Mouse (Mus musculus): ENCODE results near the gene Foxl1. TPM values are rescaled to one million over a fixed set of nuclear protein-coding genes. Genes with fewer than 3 reads are reported as not detected.

Foxl1 gene
- polyA plus RNA-seq, 1 experiment from 2014 or later: 6.5 TPM

DNA sequence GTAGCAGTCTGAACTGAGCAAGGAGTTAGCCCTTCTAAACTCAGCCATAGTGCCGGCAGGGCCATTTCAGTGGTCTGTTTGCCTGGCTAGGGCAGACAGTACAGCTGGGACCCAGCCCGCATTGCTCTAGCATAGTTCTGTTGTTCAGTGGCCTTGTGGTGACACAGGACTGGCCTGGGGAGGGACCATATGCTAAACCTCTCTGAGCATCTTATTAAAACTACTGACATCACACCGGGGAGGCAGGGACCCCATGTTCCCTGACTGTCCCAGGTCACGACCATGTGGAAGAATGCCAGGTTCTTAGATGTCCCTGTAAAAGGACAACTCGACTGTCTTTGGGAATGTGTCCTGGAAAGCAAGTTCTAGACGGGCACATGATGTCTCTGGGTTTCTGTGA is 35.6 kb upstream of the Foxl1 start:
- Histone ChIP-seq H3K9me3 (ENCODE audit: low read length) (no peaks in the 10 kb centered on the region), H3K4me3 (ENCODE audit: low read length) (no peak overlapping the region), H3K36me3 (ENCODE audit: insufficient read depth, low read length) (peaks cover 2% of the 10 kb centered on the region), H3K27ac (ENCODE audit: low read length) (no peak overlapping the region), H3K4me2 (replicated peaks; ENCODE audit: low read depth, low read length) (no peak overlapping the region), H3K4me1 (ENCODE audit: insufficient read depth, low read length) (0 out of 2 replicates have a peak, but pooled peaks cover 5% of the 10 kb centered on the region), H3K27me3 (ENCODE audit: insufficient read depth, low read length) (peaks cover 76% of the 10 kb centered on the region), H3K9ac (replicated peaks; ENCODE audit: low read length) (no peak overlapping the region)
- ATAC-seq (ENCODE audit: low FRiP score, low TSS enrichment): 0 out of 2 replicates have a peak, but pooled peaks have one; percentile 4
- 25% methylated on average over 6 of the region's 6 CpGs for WGBS

DNA sequence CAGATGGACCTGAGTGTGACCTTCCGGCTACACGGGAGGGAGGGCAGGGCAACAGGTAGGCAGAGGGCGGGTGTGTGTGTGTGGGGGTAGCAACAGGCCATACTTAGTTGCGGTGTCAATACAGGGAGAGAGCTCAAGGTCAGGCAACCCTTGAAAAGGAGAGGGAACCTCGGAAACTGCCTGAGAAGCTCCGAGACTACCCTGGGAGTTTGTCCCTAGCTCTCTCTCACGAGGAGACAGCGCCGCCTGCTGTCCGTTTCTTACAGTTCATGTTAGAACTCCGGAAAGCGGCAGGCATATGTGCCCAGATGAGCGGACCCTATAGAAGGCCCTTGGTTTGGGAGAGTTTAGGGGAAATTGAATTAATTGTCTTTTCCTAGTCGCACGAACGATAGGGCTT is 35.1 kb upstream of the Foxl1 start:
- peak; percentile 36 for ATAC-seq (ENCODE audit: low FRiP score, low TSS enrichment)
- H3K9ac ChIP-seq (replicated peaks; ENCODE audit: low read length): no peak overlapping the region
- WGBS: 3% methylated on average over 16 of the region's 16 CpGs
- no peaks in the 10 kb centered on the region for H3K9me3 ChIP-seq (ENCODE audit: low read length)
- H3K27ac ChIP-seq (ENCODE audit: low read length): no peak overlapping the region
- peaks cover 72% of the 10 kb centered on the region for H3K27me3 ChIP-seq (ENCODE audit: insufficient read depth, low read length)
- peaks cover 6% of the 10 kb centered on the region for H3K36me3 ChIP-seq (ENCODE audit: insufficient read depth, low read length)
- 0 out of 2 replicates have a peak, but pooled peaks cover 5% of the 10 kb centered on the region for H3K4me1 ChIP-seq (ENCODE audit: insufficient read depth, low read length)
- H3K4me2 ChIP-seq (replicated peaks; ENCODE audit: low read depth, low read length): no peak overlapping the region
- H3K4me3 ChIP-seq (ENCODE audit: low read length): no peak overlapping the region

DNA sequence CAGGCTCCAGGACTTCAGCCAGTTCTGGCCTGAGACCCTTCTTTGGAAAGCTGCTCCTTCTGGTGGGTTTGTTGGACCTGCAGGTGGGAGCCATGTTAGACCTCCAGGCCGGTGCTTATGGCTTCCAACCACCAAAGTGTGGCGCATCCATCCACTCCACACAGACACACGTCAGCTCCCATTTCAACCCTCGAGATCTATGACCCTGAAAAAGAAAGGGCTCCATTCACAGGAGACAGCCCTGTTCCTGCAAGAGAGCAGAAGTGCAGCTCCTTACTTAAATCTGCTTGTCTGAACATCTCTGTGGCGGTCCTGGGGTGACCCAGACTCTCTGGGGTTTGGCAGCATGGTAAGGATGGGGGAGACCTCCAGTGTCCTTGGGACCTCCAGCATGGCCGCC is 34.2 kb upstream of the Foxl1 start:
- no peak for ATAC-seq (ENCODE audit: low FRiP score, low TSS enrichment)
- Histone ChIP-seq H3K4me2 (replicated peaks; ENCODE audit: low read depth, low read length) (no peak overlapping the region), H3K4me3 (ENCODE audit: low read length) (no peak overlapping the region), H3K9me3 (ENCODE audit: low read length) (no peaks in the 10 kb centered on the region), H3K4me1 (ENCODE audit: insufficient read depth, low read length) (0 out of 2 replicates have a peak, but pooled peaks cover 5% of the 10 kb centered on the region), H3K9ac (replicated peaks; ENCODE audit: low read length) (no peak overlapping the region), H3K27me3 (ENCODE audit: insufficient read depth, low read length) (peaks cover 63% of the 10 kb centered on the region), H3K27ac (ENCODE audit: low read length) (no peak overlapping the region), H3K36me3 (ENCODE audit: insufficient read depth, low read length) (peaks cover 13% of the 10 kb centered on the region)
- 51% methylated on average over 6 of the region's 6 CpGs for WGBS

DNA sequence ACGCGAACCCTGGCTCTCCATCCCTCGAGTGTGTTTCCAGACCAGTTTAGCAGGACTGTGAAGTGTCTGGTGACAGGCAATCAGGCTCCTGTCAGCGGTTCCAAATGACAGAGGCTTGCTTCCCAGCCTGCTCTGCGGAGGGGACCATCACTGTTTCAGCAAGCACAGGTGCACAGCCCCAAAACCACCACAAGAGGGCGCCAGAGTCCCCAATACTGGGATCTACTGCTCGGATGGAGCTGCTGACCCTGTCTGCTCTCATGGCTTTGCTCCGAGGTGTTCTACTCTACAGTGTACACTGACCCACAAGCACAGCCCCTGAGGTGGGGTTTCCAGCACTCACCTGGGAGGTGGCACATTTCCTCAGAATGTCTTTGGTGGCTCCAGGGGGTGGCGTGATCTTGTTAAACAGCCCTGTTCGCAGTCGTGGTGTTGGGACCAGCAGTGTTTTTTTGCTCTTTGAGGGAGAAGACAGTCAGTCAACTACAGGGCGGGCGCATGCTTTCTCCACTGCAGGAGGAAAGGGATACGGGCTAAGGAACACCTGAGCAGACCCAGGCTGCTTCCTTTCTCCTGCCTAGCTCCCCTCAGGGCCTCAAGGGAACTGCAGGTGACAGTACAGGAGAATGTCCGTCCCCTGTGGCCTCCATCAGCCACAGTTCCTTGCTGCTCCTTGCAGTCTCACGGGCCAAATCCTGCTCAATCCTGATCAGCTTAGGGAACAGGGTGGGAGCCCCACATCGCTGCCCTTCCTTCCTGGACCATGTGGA is 23.5 kb upstream of the Foxl1 start:
- Histone ChIP-seq H3K9me3 (ENCODE audit: low read length) (no peaks in the 10 kb centered on the region), H3K27ac (ENCODE audit: low read length) (no peak overlapping the region), H3K36me3 (ENCODE audit: insufficient read depth, low read length) (peaks cover 35% of the 10 kb centered on the region), H3K4me2 (replicated peaks; ENCODE audit: low read depth, low read length) (no peak overlapping the region), H3K27me3 (ENCODE audit: insufficient read depth, low read length) (no peaks in the 10 kb centered on the region), H3K9ac (replicated peaks; ENCODE audit: low read length) (no peak overlapping the region), H3K4me1 (ENCODE audit: insufficient read depth, low read length) (peaks cover 11% of the 10 kb centered on the region), H3K4me3 (ENCODE audit: low read length) (no peak overlapping the region)
- WGBS: 44% methylated on average over 17 of the region's 17 CpGs
- peak; percentile 36; the same call in 1 of the 2 replicates for ATAC-seq (ENCODE audit: low FRiP score, low TSS enrichment)

DNA sequence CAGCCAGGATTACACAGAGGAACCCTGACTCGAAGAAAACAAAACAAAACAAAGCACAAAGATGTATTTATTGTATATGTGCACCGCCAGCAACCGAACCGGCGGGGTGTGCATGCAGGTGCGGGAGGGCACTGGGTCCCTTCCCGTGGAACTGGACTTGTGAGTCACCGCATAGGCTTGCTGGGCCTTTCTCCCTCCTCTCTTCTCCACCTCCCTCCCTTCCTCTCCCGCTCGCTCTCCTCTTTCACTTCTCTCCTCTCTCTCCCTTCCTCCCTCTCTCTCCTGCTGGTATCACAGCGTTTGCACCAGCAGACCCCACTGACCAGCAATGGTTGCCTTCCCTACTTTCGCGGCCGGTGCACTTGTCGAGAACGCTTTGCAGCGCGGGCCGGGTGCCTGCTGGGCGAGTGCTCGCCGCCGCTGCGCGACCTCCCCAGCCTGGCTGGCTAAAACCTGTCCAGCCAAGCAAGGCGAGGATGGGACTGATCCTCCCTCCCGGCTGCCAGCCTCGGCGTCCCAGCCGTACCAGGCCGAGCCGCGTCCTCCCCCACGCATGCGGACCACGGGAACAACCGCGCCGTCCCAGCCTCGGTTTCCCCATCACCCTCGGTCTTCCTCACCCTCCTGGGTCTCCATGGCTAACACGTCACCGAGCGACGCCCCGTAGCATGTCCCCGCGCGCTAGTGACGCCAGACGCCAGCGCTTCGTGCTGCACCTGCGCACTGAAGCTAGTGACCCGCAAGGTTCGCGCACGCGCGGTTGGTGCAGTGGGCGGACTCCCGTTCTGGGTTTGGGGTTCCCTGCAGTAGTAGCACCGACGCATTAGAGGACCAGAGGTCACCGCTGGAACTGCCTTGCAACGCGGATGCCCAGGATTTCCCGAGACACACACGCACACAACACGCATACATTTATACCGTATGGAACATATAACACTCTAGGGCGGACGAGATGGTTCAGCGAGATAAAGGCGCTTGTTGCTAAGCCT is 19.8 kb upstream of the Foxl1 start, which contains the start of gene Mthfsd:
Gene Mthfsd, minus strand, starts transcription at position 725 of the 989 bp plus-strand sequence.
- Histone ChIP-seq H3K36me3 (ENCODE audit: insufficient read depth, low read length) (peaks cover 5% of the 10 kb centered on the region), H3K4me1 (ENCODE audit: insufficient read depth, low read length) (peaks cover 13% of the 10 kb centered on the region), H3K4me2 (replicated peaks; ENCODE audit: low read depth, low read length) (peak within 1 kb of the TSS; percentile 78), H3K9me3 (ENCODE audit: low read length) (no peaks in the 10 kb centered on the region), H3K27ac (ENCODE audit: low read length) (peak within 1 kb of the TSS; percentile 76), H3K27me3 (ENCODE audit: insufficient read depth, low read length) (peaks cover 7% of the 10 kb centered on the region), H3K9ac (replicated peaks; ENCODE audit: low read length) (peak within 1 kb of the TSS; percentile 94), H3K4me3 (ENCODE audit: low read length) (peak within 1 kb of the TSS; percentile 92)
- ATAC-seq (ENCODE audit: low FRiP score, low TSS enrichment): peak; percentile 91
- 1% methylated on average over 75 of the region's 75 CpGs for WGBS

DNA sequence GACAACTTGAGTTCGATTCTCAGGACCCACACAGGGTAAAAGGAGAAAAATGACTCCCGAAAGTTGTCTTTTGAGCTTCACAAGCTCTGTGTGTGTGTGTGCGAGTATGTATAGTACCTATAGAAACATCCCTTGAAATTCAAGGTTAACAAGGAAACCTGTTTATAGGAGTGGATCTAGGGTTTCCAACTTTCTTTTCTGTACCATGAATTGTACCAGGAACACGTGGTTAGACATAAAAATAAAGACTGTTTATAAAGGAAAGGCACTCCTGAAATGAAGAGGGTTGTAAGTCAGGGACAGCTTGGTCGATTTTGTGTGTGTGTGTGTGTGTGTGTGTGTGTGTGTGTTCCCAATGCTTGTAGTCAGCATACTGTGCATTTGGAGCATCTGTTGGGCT is 19.1 kb upstream of the Foxl1 start:
- H3K27me3 ChIP-seq (ENCODE audit: insufficient read depth, low read length): peaks cover 7% of the 10 kb centered on the region
- H3K4me3 ChIP-seq (ENCODE audit: low read length): peak overlapping the region; percentile 92
- peak overlapping the region; percentile 78 for H3K4me2 ChIP-seq (replicated peaks; ENCODE audit: low read depth, low read length)
- no peak for ATAC-seq (ENCODE audit: low FRiP score, low TSS enrichment)
- H3K9me3 ChIP-seq (ENCODE audit: low read length): no peaks in the 10 kb centered on the region
- H3K36me3 ChIP-seq (ENCODE audit: insufficient read depth, low read length): no peaks in the 10 kb centered on the region; the same call in none of the 2 replicates
- H3K9ac ChIP-seq (replicated peaks; ENCODE audit: low read length): peak overlapping the region; percentile 94
- H3K27ac ChIP-seq (ENCODE audit: low read length): no peak overlapping the region
- H3K4me1 ChIP-seq (ENCODE audit: insufficient read depth, low read length): peaks cover 17% of the 10 kb centered on the region
- WGBS: 9% methylated on average over 5 of the region's 5 CpGs

DNA sequence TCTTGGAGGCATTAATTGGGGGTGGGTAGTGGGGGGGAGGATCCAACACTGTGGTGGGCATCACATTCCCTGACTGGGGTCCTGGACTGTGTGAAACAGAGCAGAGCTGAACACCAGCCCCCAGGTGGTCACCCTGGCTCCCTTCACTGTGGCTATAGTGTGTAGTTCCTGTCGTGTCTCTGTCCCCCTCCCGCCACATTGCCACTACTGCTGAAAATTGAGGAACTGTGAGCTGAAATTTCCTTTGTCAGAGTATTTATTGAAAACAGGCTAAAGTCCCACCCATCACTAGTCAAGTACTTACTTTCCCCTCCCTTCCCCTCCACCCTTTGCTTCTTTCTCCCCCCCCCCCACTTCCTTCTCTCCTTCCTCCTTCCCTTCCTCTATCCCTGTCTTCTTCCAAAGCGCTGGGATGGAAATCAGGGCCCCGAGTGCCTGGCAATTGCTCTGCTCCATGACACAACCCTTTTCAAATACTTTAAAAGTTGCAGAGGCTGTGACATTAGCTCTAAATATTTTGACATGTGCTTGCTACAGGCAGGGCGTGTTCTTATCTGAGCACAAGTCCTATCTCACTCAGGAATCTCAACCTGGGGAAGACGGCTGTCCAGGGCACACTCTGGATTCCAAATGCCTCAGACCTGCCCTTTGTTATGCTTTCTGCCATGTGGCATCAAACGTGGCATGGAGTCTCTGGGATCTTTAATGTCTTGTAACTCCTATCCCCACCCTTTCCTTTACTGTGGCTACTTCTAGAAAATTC is 16.4 kb upstream of the Foxl1 start:
- peaks cover 26% of the 10 kb centered on the region for H3K4me1 ChIP-seq (ENCODE audit: insufficient read depth, low read length)
- no peak overlapping the region for H3K9ac ChIP-seq (replicated peaks; ENCODE audit: low read length)
- H3K9me3 ChIP-seq (ENCODE audit: low read length): no peaks in the 10 kb centered on the region
- no peak for ATAC-seq (ENCODE audit: low FRiP score, low TSS enrichment)
- no peaks in the 10 kb centered on the region for H3K36me3 ChIP-seq (ENCODE audit: insufficient read depth, low read length)
- H3K4me3 ChIP-seq (ENCODE audit: low read length): no peak overlapping the region
- no peak overlapping the region for H3K4me2 ChIP-seq (replicated peaks; ENCODE audit: low read depth, low read length)
- H3K27me3 ChIP-seq (ENCODE audit: insufficient read depth, low read length): peaks cover 10% of the 10 kb centered on the region
- H3K27ac ChIP-seq (ENCODE audit: low read length): no peak overlapping the region
- WGBS: 49% methylated on average over 7 of the region's 7 CpGs

DNA sequence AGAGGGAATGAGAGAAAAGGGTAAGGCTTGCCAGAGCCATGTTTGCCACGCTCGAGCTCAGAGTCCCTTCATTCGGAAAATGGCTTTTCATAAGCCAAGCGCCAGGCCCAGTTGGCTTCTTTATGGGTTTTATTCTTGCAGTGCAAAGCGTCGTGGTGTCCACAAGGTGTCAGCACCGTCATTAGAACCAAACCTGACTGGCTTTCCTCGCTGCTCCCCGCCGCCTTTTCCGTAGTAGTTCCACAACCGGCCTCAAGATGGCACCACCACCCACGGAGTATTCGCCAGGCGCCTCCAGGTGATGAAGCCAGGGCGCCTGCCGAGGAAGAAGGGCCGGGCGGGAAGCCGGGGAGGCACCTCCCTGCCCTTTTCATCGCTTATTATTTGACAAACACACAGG is 14.5 kb upstream of the Foxl1 start:
- WGBS: 2% methylated on average over 21 of the region's 21 CpGs
- Histone ChIP-seq H3K27ac (ENCODE audit: low read length) (no peak overlapping the region), H3K27me3 (ENCODE audit: insufficient read depth, low read length) (peaks cover 10% of the 10 kb centered on the region), H3K9ac (replicated peaks; ENCODE audit: low read length) (peak overlapping the region; percentile 1; the same call in 1 of the 2 replicates), H3K4me3 (ENCODE audit: low read length) (peak overlapping the region; percentile 1; the same call in 1 of the 2 replicates), H3K4me2 (replicated peaks; ENCODE audit: low read depth, low read length) (peak overlapping the region; percentile 69), H3K36me3 (ENCODE audit: insufficient read depth, low read length) (no peaks in the 10 kb centered on the region), H3K9me3 (ENCODE audit: low read length) (no peaks in the 10 kb centered on the region), H3K4me1 (ENCODE audit: insufficient read depth, low read length) (peaks cover 18% of the 10 kb centered on the region; the same call in 1 of the 2 replicates)
- peak; percentile 26; the same call in 1 of the 2 replicates for ATAC-seq (ENCODE audit: low FRiP score, low TSS enrichment)

DNA sequence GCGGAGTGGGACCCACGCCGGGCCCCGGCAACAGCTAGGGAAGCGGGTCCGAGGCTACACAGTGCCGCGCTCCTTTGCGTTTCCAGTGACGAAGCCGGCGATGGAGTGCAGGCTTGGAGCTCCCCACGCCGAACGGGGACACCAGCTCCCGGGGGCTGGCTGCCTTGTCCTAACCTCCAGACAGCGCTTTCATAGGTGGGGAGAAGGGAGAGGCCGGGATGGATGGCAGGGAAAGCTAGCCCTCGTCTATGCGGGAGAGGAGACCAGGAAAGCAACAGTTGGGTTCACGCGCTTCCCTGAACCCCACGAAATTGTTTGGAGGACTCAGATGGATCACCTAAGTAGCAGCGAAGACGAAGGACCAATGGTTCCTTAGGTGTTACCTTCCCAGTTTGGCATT is 12.6 kb upstream of the Foxl1 start:
- Histone ChIP-seq H3K4me1 (ENCODE audit: insufficient read depth, low read length) (peaks cover 14% of the 10 kb centered on the region; the same call in 1 of the 2 replicates), H3K36me3 (ENCODE audit: insufficient read depth, low read length) (no peaks in the 10 kb centered on the region), H3K4me3 (ENCODE audit: low read length) (peak overlapping the region; percentile 70), H3K27me3 (ENCODE audit: insufficient read depth, low read length) (peaks cover 13% of the 10 kb centered on the region), H3K4me2 (replicated peaks; ENCODE audit: low read depth, low read length) (peak overlapping the region; percentile 69), H3K9ac (replicated peaks; ENCODE audit: low read length) (peak overlapping the region; percentile 72), H3K27ac (ENCODE audit: low read length) (peak overlapping the region; percentile 76), H3K9me3 (ENCODE audit: low read length) (no peaks in the 10 kb centered on the region)
- 3% methylated on average over 25 of the region's 25 CpGs for WGBS
- ATAC-seq (ENCODE audit: low FRiP score, low TSS enrichment): no peak

Measured in kidney, embryonic 16.5 days (tissue).